Mouse (Mus musculus): ENCODE data around the gene Gpc5.

DNA sequence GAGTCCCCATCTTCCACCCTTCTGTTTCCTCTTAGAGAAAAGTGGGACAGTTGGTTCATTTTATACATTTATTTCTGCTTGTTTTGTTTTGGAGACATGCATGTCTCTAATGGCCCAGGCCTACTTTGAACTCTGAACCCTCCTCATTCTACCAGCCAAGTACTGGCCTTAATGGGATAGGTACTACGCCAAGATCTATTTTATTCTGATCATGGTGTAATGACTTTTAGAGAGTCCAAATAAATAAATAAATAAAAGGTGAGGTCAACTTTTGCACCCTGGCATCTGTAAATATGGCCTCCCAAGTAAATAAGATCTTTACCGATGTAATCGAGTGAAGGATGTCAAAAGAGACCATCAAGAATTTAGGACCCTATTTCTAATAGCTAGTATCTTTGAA lies 1116.6 kb downstream of the Gpc5 start:
- no peak for TF ChIP-seq CTCF (IDR thresholded peaks at IDR 0.05; ENCODE audit: low read depth)
- no peak for TF ChIP-seq EP300 (optimal IDR thresholded peaks at IDR 0.05)
